Mouse (Mus musculus) granulocyte monocyte progenitor cell, adult 5-6 weeks (primary cell): ENCODE data around the gene Lcorl. TPM values are rescaled to one million over a fixed set of nuclear protein-coding genes. Genes with fewer than 3 reads are reported as not detected.

Experiments
- ATAC-seq: replicated peaks from 2 replicates; pipeline ENCODE4 v1.8.0; 2016; ENCODE audit warnings: mild to moderate bottlenecking, moderate TSS enrichment, inconsistent platforms; ENCODE audit not compliant: poor library complexity, severe bottlenecking
- total RNA-seq, 2 experiments: library from RNA; stranded (forward) in 1 of 2; stranded (reverse) in 1 of 2; fragments of 200-712, 200-1000 nt in 1 of 2; fragments of >200 nt in 1 of 2; fragmentation: Nextera tagmentation in 1 of 2; gene quantifications; 2 replicates each; pipeline ENCODE4 v1.2.3; 2014 to 2017

Gene Lcorl
- 30.6 and 31.4 TPM in 2 replicates for total RNA-seq (2014; fragmentation: Nextera tagmentation)
- total RNA-seq (2017), result 34.3 and 39.7 TPM in 2 replicates

DNA sequence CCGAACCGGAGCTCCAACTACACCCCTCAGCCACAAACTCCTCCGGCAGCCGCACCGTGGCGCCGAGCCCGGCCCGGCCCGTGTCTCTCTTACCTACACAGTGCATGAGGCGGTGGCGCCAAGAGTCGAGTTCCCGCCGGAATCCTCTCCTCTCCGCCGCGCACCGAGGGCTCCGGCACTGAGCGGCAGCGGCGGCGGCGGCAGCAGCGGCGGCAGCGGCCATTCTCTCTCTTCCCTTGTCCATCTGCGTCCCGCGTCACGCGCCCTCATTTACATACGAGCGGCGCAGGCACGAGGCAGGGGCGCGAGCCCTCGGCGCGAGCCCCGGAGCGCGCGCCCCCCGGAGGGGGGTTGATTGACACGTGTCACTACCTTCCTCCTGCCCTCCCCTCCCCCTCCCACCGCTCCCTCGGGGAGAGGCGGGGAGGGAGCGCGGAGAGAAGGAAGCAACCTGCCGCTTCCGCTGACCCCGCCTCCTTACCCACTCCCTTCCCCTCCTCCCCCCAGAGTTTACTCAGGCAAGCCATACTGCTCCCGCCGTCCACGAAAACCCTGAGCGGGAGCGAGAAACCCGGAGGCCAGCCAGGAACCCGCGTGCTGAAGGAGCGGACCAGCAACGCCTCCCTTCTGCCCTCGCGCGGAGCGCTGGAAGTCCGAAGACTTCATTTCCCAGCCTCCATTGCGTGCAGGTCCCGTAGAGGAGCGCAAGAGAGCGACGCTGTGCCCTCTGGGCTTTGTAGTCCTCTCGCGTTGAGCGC lies at the start of gene Lcorl:
Gene Lcorl (minus strand): TSS at position 362 of the 758 bp plus-strand sequence.
- ATAC-seq, result peak; percentile 80

DNA sequence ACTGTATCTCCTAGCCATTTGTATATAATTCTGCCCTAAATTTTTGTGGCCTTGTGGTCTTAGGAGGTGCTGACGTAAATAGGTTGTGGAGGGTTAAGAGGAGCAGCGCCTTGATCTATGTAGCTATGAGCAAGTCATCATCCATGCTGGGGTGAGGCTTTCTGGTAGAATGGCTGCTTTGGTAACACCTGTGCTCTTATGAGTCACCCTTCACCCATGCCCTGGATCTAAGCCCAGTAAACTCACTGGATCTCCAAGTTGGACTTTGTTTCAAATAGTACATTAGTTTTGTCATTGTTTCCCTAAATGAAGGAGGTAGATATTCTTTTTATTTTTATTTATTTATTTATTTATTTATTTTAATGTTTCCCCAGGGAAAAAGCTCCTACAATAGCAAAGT lies 47.3 kb upstream of the Lcorl start:
- ATAC-seq, result no peak

DNA sequence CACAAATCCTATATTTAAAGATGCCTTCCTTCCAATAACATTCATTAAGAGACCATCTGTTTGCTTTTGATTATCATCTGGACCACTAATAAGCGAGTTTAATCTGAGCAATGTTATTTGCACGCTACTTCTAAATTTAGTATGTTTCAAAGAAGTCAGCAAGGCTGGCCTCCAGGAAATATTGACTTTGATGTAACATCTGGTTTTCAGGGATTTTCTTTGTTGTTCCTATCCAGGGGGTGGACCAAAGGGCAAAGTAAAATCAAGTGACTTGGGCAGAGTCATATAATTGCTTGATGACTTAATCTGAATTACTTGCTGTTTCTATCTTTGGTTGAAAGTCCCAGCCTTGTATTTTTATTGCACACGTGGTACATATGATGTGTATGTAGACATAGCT lies 45.8 kb upstream of the Lcorl start:
- ATAC-seq, result no peak

DNA sequence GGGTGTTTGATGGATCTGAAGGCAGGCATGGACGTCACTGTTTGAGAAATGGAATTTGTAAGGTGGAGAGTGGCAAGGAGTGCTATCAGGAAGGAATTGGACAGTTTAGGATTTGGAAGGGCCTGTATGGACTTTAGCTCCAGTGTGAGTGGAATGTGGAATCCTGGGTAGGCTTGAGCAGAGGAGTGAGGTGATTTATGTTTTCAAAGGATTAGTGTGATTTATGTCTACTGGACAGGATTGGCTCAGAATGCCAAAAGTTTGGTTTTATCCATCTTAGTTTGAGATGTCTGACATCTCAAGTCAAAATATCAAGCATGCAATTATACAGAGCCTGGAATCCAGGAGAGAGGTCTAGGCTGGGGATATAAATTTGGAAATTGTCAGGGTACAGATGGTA lies 37.9 kb upstream of the Lcorl start:
- no peak for ATAC-seq

DNA sequence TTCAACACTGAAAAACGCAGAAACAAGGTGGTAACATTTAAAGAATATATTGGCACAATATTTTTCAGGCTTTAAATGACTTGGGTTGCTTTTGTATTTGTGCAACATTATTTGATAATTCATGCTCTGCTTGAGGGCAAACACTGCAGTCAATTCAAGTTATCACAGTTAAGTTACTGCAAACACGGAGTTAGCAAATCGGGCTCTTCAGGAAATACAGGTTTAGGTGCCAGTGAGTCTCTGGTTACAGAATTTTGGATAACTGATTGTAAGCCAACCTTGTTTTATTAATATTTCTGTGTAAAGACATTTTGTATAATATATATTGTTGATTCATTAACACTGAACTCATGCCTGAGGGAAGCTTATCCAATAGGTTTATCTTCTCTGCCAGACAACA lies 36.3 kb upstream of the Lcorl start:
- no peak for ATAC-seq

DNA sequence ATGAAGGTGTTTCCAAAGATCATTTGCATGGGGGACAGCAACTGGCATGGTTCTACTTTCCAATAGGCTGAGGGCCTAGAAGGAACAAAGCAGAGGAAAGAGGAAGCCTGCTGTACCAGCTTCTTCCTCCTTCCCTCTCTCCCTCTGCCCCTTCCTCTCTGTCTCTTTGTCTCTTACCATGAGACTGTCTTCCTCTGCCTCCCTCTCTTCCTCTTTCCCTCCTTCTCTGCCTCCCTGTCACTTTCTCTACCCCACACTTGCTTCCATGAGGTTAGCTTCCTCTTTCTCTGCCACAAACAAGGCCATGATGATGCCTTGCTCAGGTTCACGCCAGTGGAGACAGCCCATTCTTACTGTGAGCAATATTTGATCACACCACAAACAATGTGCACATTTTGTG lies 18.9 kb upstream of the Lcorl start:
- ATAC-seq, result peak; percentile 100

DNA sequence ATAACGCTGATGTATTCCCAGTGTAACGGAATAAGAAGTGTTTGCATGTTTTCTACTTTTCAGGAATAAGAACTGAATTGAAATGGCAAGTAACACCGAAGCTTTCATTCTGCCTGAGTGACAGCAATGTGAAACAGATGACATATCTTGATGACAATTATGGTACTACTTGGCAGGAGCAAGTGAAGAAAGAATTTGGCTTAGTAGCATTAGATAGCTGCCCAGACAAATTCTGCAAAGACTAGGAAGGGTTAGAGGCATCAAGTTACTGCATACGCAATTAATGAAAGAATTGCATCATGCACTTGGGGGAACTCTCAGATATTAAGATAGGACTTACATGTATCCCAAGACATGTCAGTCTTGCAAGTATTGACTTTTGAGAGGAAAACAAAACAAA lies 18.1 kb upstream of the Lcorl start:
- no peak for ATAC-seq

DNA sequence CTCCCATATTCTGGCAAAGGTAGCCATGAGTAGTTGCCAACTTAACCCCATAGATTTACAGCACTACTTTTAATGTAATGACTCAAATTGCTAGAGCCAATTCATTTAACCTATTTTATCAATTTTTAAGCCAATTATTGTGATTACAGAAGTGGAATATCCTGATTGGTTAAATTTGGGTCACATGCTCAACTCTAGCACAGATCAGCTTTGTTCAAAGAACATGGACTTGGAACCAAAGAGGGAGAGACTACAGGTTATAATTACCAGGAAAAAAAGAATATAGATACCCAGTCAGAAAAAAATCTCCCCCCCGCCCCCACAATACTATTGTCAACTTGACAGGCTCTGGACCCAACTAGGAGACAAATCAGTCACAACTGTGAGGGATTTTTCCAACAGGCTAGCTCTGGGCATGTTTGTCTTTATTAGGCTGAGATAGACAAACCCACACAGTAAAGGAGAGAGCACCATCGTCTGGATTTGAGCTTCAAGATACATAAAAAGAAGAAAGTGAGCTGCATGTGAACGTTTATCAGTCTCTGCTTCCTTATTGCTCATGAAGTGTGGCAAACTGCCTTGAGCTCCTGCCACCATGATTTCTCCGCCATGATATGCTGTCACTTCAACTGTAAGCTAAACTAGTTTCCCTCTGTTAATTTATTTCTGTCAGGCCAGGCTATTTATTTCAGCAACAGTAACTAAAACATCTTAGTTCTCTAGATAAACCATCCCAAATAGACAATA lies 17.0 kb upstream of the Lcorl start:
- ATAC-seq, result no peak

DNA sequence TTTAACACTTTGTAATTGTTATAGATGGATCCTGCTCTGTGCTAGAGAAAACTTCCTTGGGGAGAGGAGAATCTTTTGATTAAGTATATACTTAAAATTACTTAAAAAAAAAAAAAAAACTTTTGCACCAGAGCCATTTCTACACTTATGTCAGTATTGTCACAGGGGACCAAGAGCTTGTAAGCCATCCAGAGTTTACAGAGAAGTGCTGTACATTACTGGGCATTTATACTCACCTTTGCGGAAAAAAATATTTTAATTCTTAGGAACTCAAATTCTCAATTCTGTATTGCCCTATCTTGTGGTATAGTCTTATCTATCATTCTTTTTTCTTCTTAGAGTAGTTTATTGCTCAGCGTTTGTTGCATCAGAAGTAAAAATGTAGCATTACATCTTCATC lies 953 bp upstream of the Lcorl start:
- no peak for ATAC-seq

DNA sequence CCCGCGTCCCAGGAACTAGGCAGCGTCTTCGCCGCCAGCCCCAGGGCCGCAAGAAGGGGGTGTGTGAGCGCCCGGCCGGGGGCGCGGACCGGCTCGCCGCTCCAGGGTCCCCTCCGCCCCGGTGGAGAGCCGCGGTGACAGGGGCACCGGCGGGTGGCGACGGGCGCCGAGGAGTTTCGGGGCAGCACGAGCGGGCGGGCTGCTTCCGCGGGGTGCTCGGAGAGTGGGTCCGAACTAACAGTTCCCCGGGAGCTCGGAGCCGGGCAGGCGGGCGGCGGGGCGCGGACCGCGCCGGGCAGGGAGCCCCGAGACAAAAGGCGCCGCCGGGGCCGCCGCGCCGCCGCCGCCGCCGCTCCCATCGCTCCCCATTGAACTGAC lies 550 bp downstream of the Lcorl start:
- ATAC-seq, result no peak

DNA sequence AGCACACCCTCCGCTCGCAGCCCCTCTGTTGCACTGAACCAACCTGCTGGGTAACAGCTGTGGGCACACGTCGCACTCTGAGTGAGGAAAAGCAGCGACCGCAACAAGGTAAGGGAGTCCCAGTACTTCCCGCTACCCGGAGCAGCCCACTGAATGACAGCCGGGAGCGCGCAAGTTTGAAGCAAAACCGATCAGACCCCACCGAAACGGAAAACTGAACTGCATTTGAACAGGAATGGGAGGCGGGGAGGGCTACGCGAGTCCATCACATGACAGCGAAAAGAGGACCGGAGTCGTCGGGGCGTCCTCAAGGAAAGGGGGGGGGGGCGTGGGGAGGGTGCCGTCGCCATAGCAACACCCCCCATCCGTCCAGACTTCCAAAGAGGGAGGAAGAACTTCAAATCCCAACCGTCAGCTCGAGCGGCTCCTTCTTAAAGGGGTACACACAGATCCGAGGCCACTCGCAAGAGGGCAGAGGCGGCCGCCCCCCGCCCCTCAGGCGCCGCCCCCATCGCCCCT lies 1.1 kb downstream of the Lcorl start:
- peak; percentile 44 for ATAC-seq

DNA sequence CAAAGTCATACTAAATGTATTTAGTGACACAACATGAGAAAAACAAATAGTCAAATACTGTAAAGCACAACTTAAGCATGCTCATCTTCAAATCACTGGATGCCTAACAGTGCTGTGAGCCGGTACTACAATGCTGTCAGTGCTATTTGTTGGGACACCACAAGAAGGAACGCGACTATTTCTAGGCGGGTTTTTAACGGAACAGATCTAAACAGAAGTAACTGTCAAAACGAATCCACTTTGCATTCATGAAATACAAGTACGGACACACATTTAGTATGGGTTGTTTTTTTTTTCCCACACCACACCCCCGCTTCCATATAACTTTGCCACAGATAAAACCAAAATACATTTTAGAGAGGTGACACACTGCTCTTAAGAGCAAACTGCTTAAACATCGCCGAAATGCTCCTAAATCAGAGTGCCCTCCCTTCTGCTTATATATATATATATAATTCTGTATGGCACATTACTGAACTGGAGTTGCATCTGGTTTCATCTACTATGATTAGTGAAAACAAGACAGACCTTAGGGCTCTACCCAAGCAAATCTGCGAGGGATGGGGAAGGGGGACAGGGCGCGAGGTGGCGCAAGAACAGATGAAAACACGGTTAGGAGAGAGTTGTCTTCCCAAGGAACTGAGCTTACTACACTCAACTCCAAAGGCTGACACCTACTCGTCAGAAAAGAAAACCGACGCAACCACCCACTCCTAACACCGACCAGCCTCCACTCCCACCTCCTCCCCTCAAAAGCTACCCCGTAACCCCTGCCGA lies 1.7 kb downstream of the Lcorl start:
- no peak; the same call in 1 of the 2 replicates for ATAC-seq

DNA sequence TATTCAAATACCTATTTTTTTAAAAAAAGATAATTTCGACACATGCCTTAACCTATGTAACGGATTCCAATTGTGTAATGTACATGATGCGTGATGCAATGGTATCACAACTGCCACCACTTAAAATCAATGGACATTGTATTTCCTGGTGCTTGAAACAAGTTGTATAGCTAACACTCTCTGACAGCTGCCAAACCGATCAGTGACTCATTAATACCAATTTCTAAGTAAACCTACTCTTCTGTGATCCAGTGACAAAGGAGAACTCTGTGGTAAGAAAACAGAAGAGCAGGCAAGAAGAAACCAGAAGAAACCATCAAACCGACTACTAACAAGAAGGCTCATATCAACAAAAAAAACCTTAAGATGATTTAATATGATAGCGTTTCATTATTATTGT lies 12.7 kb downstream of the Lcorl start:
- ATAC-seq, result peak; percentile 99

DNA sequence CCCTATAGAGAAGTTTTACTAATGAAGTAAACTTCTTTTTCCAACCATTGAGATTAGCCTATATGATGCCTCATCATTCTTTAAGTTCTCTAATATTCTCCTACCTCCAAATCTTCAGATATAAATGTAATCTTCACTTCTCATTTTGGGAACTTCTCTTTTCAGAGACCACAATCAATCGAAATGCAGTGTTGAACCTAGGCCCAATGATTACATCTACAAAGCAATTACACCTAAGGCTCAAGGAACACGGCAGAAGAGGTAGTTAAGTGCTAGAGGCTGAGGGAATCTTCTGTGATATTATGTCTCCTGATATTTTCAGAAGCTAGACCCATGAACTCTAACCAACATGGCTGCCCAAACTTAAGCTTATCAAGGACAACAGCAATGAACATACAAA lies 22.3 kb downstream of the Lcorl start:
- ATAC-seq, result peak; percentile 35

DNA sequence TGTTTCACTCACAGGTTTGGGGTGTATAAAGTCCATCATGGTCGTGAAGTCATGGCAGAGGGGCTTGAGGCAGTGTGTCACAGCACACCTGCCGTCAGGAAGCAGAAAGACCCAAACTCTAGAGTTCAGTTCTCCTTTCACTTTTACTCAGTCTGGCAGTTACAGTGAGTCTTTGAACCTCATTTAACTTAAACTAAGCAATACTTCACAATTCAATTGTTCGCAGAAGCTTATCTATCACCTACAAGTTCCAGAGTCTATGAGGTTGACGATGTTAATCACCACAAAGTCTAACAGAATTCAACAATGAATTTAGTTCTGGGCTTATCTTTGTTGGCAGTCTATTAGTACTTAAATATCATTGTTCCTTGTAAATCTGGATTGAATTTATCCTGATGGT lies 45.9 kb downstream of the Lcorl start:
- no peak for ATAC-seq

DNA sequence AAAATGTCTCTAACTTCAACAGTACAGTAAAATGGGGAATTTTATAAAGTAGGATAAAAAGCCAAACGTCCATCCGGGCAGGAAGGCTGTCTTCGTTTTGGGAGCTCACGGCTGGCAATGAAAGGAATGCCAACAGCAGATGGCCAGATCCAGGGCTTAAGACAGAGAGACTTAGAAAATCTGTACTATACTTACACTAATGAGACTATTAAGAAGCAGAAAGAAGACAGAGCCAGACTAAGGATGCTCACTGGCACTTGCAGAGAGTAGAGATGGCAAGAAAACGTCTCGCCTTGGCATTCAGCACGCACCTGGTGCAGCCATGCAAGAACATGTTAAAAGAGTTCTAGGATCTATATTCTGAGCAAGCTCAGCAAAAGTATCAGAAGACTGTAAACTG lies 65.6 kb downstream of the Lcorl start:
- no peak for ATAC-seq

DNA sequence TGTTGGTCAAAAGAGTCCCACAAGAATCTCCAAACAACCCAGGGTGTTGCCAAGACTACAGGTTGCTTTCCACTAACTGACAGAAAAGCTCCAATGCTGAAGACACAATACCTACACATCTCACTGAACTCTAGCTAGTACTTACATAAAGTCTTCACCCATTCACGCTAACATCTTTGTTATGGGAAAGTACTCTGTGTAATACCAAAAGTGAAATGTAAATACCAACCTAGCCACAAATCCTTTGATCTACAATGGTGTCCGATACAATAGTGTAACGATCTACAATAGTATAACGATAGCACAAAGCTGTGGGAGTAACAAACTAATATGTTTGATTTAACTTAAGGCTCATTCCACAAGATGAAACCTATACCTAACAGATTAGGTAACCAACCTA lies 67.2 kb downstream of the Lcorl start:
- ATAC-seq, result no peak

DNA sequence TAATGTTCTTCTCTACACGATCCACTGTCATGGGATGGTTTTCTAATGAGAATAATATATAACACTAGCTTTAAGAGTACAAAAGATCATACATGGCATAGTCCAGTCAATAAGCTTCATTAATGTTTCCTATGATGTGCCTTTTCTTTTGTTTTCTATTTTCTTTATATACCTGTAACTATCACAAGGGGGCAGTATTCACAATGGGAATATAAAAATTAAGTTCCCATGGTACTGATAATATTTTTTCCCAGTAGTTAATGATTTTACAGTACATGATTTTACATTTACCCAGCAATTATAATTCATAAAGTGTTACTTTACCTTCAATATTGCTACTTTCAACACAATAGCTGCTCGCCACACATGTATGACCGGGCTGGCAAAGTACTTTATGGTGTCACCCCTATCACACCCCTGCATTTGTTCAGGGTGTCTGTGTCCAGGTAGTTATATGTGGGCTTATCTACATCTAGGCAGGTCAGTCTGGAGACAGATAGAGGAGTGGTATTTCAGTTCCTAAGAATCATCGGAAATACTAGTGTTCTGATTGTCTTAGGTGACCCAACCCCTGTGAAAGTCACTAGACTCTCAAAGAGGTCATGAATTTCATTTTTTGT lies 99.8 kb downstream of the Lcorl start:
- ATAC-seq, result peak; percentile 37; the same call in 1 of the 2 replicates

DNA sequence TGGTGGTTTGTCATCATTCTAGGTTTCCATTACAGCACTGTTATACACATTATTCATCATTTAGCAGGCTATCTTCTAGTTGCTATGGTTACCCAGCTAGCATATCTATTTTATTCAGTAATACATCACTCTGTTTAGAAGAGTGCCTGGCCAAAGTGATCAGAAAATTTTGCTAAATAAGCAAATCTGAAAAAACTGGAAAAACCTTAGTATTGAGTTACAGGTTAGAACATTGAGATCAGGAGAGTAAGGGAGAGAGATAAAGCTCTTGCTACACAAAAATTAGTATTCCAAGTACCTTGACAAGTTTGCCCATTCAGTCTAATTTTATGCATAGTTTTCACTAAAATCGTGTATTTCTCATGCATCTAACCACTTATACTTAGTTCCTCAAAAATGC lies 119.5 kb downstream of the Lcorl start:
- no peak for ATAC-seq

DNA sequence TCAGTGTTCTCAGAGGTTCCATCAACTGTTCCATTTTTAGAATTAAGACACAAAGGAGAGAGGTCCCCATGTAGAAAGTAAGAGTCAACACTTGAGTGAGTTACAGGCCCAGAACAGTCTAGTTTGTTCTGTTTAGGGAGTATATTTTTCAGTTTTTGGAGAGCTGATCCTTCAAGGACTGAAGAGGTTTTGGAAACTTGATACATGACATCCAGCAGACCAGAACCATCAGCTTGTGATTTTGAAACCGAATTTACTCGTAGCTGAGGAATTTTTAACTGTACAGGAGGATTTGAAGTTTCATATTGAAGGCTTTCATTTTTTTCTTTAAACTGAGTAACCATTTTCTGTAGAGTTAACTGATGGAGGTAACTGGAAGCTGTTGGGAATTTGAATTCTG lies 123.7 kb downstream of the Lcorl start:
- ATAC-seq, result no peak
